Mouse (Mus musculus) activated CD4-positive, CD25-positive, alpha-beta regulatory T cell (primary cell): Measurements from ENCODE around the gene Ros1. TPM values are rescaled to one million over a fixed set of nuclear protein-coding genes. Genes with fewer than 3 reads are reported as not detected.

ENCODE experiments used
- polyA plus RNA-seq, 2 experiments: library from polyadenylated mRNA; unstranded; fragments of 100-300 nt; shearing (Covaris generic); gene quantifications; one replicate each; pipeline ENCODE4 v1.2.1; 2017

The Ros1 gene
- polyA plus RNA-seq = under 1 TPM in 1 of 2 experiments, not detected in 1; 0.05 TPM

GRCm38 (mm10) chr10:52194957-52195852, at the start of gene Ros1:
TSS of gene Ros1 (minus strand) at chr10:52195244.

DNA sequence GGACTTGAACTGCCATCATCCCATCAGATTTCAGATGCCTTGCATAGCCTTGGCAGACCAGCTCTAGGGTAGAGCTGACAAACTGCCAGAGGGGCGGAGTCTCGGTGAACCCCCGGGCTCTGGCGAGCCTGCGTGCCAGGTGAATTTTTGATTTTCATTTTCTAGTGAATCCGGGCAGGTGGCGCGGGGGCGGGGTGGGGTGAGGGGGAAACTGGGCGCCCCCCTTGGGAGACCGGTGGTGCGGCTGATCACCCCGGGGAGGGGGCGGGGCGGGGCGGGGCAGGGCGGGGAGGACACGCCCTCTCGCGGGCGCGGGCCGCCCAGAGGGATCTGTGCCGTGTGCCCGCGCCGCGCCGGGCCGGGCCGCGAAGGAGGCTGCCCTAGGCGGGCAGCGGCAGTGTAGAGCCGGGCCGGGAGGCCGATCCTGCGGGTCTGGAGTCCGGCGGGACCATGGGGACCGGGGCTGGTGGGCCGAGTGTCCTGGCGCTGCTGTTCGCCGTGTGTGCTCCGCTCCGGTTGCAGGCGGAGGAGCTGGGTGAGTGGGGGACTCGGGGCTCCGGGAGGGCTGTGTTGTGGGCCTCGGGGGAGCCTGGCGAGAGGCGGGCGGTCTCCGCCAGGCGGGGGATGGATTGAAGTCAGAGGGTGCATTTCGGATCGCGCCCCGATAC, 38.4 kb upstream of the Ros1 start, which contains the start of gene Dcbld1:
Gene Dcbld1, plus strand, starts transcription at position 319 of the 668 bp plus-strand sequence.

DNA sequence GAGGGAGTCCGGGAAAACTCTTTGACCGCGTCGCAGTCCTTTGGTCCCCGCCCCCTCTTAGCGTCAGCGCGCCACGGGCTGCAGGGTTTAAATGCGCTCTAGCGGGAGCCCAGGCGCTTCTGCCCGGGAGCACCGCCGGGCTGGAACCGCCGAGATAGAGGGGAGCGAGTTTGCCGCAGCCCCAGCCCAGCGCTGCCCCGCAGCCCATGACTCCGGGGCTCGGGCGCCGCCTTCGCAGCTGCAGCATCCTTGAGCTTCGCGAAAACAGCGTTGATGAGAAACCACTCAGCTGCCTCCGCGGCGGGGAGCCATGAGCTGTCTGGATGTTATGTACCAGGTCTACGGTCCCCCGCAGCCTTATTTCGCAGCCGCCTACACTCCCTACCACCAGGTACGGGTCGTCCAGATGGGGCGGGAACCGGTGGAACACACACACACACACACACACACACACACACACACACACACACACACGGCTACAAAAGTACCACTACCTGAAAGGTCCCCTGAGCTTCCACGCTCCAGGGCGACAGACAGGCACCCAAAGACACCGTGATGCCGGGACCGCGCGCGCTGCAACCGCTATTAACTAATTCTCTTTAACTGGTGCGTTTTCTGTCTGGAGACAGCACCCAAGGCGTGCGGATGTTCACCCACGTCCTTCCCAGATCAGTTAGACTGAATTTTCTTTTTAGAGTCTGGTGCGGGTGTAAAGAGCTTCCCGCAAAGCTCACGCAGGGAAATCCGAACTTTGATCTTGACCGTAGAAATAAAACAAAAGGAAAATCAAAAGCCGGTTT, 172.4 kb downstream of the Ros1 start, which contains the start of gene Vgll2:
Gene Vgll2, plus strand, starts transcription at position 90 of the 800 bp plus-strand sequence.

Other genes starting within 250 kb of the Ros1 start
- gene Vgll2, start 172.7 kb downstream of the Ros1 start, polyA plus RNA-seq = not detected
- under 1 TPM in 1 of 2 experiments, not detected in 1; 0.80 TPM for gene Dcbld1, start 38.4 kb upstream of the Ros1 start, polyA plus RNA-seq
- 1 to 10 TPM in 1 of 2 experiments, not detected in 1; 5.6 TPM for gene Gm26741, start 163.5 kb upstream of the Ros1 start, polyA plus RNA-seq
- gene Gopc, start 186.9 kb upstream of the Ros1 start, polyA plus RNA-seq = 10 to 100 TPM; 22.1 to 25.5 TPM
- gene Nepn, start 193.7 kb upstream of the Ros1 start, polyA plus RNA-seq = not detected
- gene Nus1, start 222.3 kb upstream of the Ros1 start, polyA plus RNA-seq = 10 to 100 TPM; 15.4 to 18.1 TPM